Mouse (Mus musculus) forebrain, embryonic 13.5 days (tissue): ENCODE measurements around the gene Arid4b. TPM values are rescaled to one million over a fixed set of nuclear protein-coding genes. Genes with fewer than 3 reads are reported as not detected.
"Not testable (repeated sequence)": the region's sequence is repeated elsewhere in the genome, so short reads cannot be mapped to it uniquely, and the experiment has no call there.

ENCODE experiments used
- ATAC-seq: fragments of 200-750 bp; cut with Nextera tagmentation; 2 replicates; pipeline ENCODE4 v1.8.0; 2017
- H3K27ac ChIP-seq: fragments of 300-500 bp; sonication (generic); 2 replicates; pipeline ENCODE4 v1.5.1; 2015; ENCODE audit warnings: inconsistent platforms, mild to moderate bottlenecking, moderate library complexity
- H3K27me3 ChIP-seq: fragments of 300-500 bp; sonication (generic); 2 replicates; pipeline ENCODE4 v1.6.1; 2015; ENCODE audit warnings: mild to moderate bottlenecking, inconsistent platforms
- H3K36me3 ChIP-seq: fragments of 300-500 bp; sonication (generic); 2 replicates; pipeline ENCODE4 v1.6.1; 2015; ENCODE audit warnings: mild to moderate bottlenecking, inconsistent platforms; ENCODE audit not compliant: poor library complexity, severe bottlenecking
- H3K4me1 ChIP-seq: fragments of 300-500 bp; sonication (generic); 2 replicates; pipeline ENCODE4 v1.6.1; 2015; ENCODE audit warnings: inconsistent platforms
- H3K4me2 ChIP-seq: fragments of 300-500 bp; sonication (generic); 2 replicates; pipeline ENCODE4 v1.6.1; 2015; ENCODE audit warnings: inconsistent platforms, mild to moderate bottlenecking, moderate library complexity
- H3K4me3 ChIP-seq: fragments of 300-500 bp; sonication (generic); 2 replicates; pipeline ENCODE4 v1.5.1; 2015; ENCODE audit warnings: mild to moderate bottlenecking, inconsistent platforms
- H3K9ac ChIP-seq: fragments of 300-500 bp; sonication (generic); 2 replicates; pipeline ENCODE4 v1.6.1; 2015; ENCODE audit warnings: mild to moderate bottlenecking, inconsistent platforms
- H3K9me3 ChIP-seq: fragments of 300-500 bp; sonication (generic); replicated peaks from 2 replicates; pipeline ENCODE4 v1.6.1; 2016; ENCODE audit warnings: inconsistent platforms
- WGBS: fragments of 180-500 bp; shearing (Covaris S2); methylation state at CpG from one replicate; pipeline ENCODE4 v1.1.7; 2015; 5-methylcytosine and 5-hydroxymethylcytosine counted together
- polyA plus RNA-seq: library from polyadenylated mRNA; unstranded; fragments of >200 nt; fragmentation: Nextera tagmentation; extraction: Ambion mirVana; gene quantifications from 2 replicates; pipeline ENCODE4 v1.2.1, GENCODE M21; 2015

Arid4b gene
- polyA plus RNA-seq: 108 and 111 TPM in 2 replicates

GRCm38 (mm10) chr13:14063013-14063941 is at the start of gene Arid4b, which contains the start of gene Ggps1:
Gene Arid4b (plus strand): TSS chr13:14063232.
Gene Ggps1 (minus strand): TSS chr13:14063488.
- Histone ChIP-seq H3K4me1 (peaks cover 40% of the 10 kb centered on the region), H3K9ac (peak within 1 kb of the TSS; percentile 99), H3K27ac (peak within 1 kb of the TSS; percentile 97), H3K27me3 (no peaks in the 10 kb centered on the region), H3K4me2 (peak within 1 kb of the TSS; percentile 82), H3K9me3 (no peaks in the 10 kb centered on the region), H3K36me3 (peaks cover 15% of the 10 kb centered on the region), H3K4me3 (peak within 1 kb of the TSS; percentile 98)
- under 1% methylated on average over 63 of the region's 64 CpGs for WGBS
- peak; percentile 97 for ATAC-seq

GRCm38 (mm10) chr13:14014001-14014400 is 49.0 kb upstream of the Arid4b start:
- H3K36me3 ChIP-seq: peaks cover 73% of the 10 kb centered on the region
- no peak overlapping the region for H3K4me2 ChIP-seq
- no peak overlapping the region for H3K27ac ChIP-seq
- 96% methylated on average over 2 of the region's 2 CpGs for WGBS
- H3K27me3 ChIP-seq: no peaks in the 10 kb centered on the region
- no peaks in the 10 kb centered on the region for H3K9me3 ChIP-seq
- no peaks in the 10 kb centered on the region for H3K4me1 ChIP-seq
- ATAC-seq: no peak
- no peak overlapping the region for H3K9ac ChIP-seq
- no peak overlapping the region for H3K4me3 ChIP-seq

- Histone ChIP-seq H3K27me3 (no peaks in the 10 kb centered on the region), H3K9me3 (no peaks in the 10 kb centered on the region), H3K27ac (no peak overlapping the region), H3K4me1 (no peaks in the 10 kb centered on the region), H3K36me3 (peaks cover 72% of the 10 kb centered on the region), H3K4me3 (no peak overlapping the region), H3K9ac (no peak overlapping the region), H3K4me2 (no peak overlapping the region)
- WGBS: 96% methylated on average over 4 of the region's 4 CpGs
- no peak for ATAC-seq
Measured at GRCm38 (mm10) chr13:14014540-14014939, 48.5 kb upstream of the Arid4b start.

GRCm38 (mm10) chr13:14015609-14016008 is 47.4 kb upstream of the Arid4b start:
- Histone ChIP-seq H3K4me2 (no peak overlapping the region), H3K36me3 (peaks cover 67% of the 10 kb centered on the region), H3K27me3 (no peaks in the 10 kb centered on the region), H3K9ac (no peak overlapping the region), H3K4me1 (no peaks in the 10 kb centered on the region), H3K4me3 (no peak overlapping the region), H3K9me3 (no peaks in the 10 kb centered on the region), H3K27ac (no peak overlapping the region)
- WGBS: 96% methylated on average over 6 of the region's 6 CpGs
- ATAC-seq: no peak

GRCm38 (mm10) chr13:14018283-14018682 is 44.7 kb upstream of the Arid4b start:
- Histone ChIP-seq H3K27me3 (no peaks in the 10 kb centered on the region), H3K27ac (no peak overlapping the region), H3K36me3 (peaks cover 47% of the 10 kb centered on the region), H3K4me3 (no peak overlapping the region), H3K9ac (no peak overlapping the region), H3K4me2 (no peak overlapping the region), H3K9me3 (no peaks in the 10 kb centered on the region), H3K4me1 (no peaks in the 10 kb centered on the region)
- ATAC-seq: no peak

GRCm38 (mm10) chr13:14018852-14019251 is 44.2 kb upstream of the Arid4b start:
- no peak overlapping the region for H3K9ac ChIP-seq
- no peak for ATAC-seq
- no peak overlapping the region for H3K4me3 ChIP-seq
- H3K4me2 ChIP-seq: no peak overlapping the region
- no peaks in the 10 kb centered on the region for H3K4me1 ChIP-seq
- WGBS: 95% methylated on average over 3 of the region's 3 CpGs
- no peaks in the 10 kb centered on the region for H3K27me3 ChIP-seq
- H3K9me3 ChIP-seq: no peaks in the 10 kb centered on the region
- H3K27ac ChIP-seq: no peak overlapping the region
- peaks cover 42% of the 10 kb centered on the region for H3K36me3 ChIP-seq

GRCm38 (mm10) chr13:14021417-14021816 is 41.6 kb upstream of the Arid4b start:
- H3K4me2 ChIP-seq, H3K4me1 ChIP-seq, H3K27me3 ChIP-seq, H3K27ac ChIP-seq, ATAC-seq, H3K4me3 ChIP-seq, H3K9ac ChIP-seq, H3K9me3 ChIP-seq: not testable (repeated sequence)
- peaks cover 35% of the 10 kb centered on the region for H3K36me3 ChIP-seq
- 86% methylated on average over 9 of the region's 12 CpGs for WGBS

- Histone ChIP-seq H3K9ac (no peak overlapping the region), H3K27me3 (no peaks in the 10 kb centered on the region), H3K4me2 (no peak overlapping the region), H3K36me3 (peaks cover 31% of the 10 kb centered on the region), H3K4me1 (no peaks in the 10 kb centered on the region), H3K9me3 (no peaks in the 10 kb centered on the region), H3K27ac (no peak overlapping the region), H3K4me3 (no peak overlapping the region)
- WGBS: 90% methylated on average over 6 of the region's 6 CpGs
- no peak for ATAC-seq
Measured at GRCm38 (mm10) chr13:14025554-14025953, 37.5 kb upstream of the Arid4b start.

- Histone ChIP-seq H3K36me3 (peaks cover 31% of the 10 kb centered on the region), H3K27me3 (no peaks in the 10 kb centered on the region)
- ATAC-seq: no peak
Measured at GRCm38 (mm10) chr13:14026154-14026820, 36.7 kb upstream of the Arid4b start.

GRCm38 (mm10) chr13:14033309-14034072 is 29.5 kb upstream of the Arid4b start:
- H3K36me3 ChIP-seq: peaks cover 7% of the 10 kb centered on the region
- H3K27me3 ChIP-seq: no peaks in the 10 kb centered on the region
- no peak overlapping the region for H3K4me2 ChIP-seq
- no peak overlapping the region for H3K27ac ChIP-seq
- no peak for ATAC-seq
- no peak overlapping the region for H3K9ac ChIP-seq
- no peak overlapping the region for H3K4me3 ChIP-seq
- H3K9me3 ChIP-seq: no peaks in the 10 kb centered on the region
- H3K4me1 ChIP-seq: peaks cover 6% of the 10 kb centered on the region
- WGBS: 91% methylated on average over 5 of the region's 5 CpGs

More at GRCm38 (mm10) chr13:14026154-14026820, 36.7 kb upstream of the Arid4b start:
- H3K9ac ChIP-seq: no peak overlapping the region
- H3K4me1 ChIP-seq: no peaks in the 10 kb centered on the region
- no peak overlapping the region for H3K27ac ChIP-seq
- no peak overlapping the region for H3K4me2 ChIP-seq
- H3K4me3 ChIP-seq: no peak overlapping the region
- no peaks in the 10 kb centered on the region for H3K9me3 ChIP-seq
- WGBS: 96% methylated on average over 6 of the region's 6 CpGs

- ATAC-seq: no peak
- H3K36me3 ChIP-seq: peaks cover 4% of the 10 kb centered on the region
- H3K9ac ChIP-seq: no peak overlapping the region
- H3K4me1 ChIP-seq: peaks cover 9% of the 10 kb centered on the region
- no peaks in the 10 kb centered on the region for H3K9me3 ChIP-seq
- no peaks in the 10 kb centered on the region for H3K27me3 ChIP-seq
- no peak overlapping the region for H3K4me2 ChIP-seq
- no peak overlapping the region for H3K27ac ChIP-seq
- no peak overlapping the region for H3K4me3 ChIP-seq
Measured at GRCm38 (mm10) chr13:14034073-14034348, 29.0 kb upstream of the Arid4b start.

- WGBS: 86% methylated on average over 3 of the region's 3 CpGs
Measured at GRCm38 (mm10) chr13:14035352-14035751, 27.7 kb upstream of the Arid4b start.

More at GRCm38 (mm10) chr13:14035352-14035751, 27.7 kb upstream of the Arid4b start:
- not testable (repeated sequence) for H3K27ac ChIP-seq, H3K9ac ChIP-seq, H3K27me3 ChIP-seq, H3K36me3 ChIP-seq, ATAC-seq, H3K4me2 ChIP-seq, H3K9me3 ChIP-seq, H3K4me3 ChIP-seq
- H3K4me1 ChIP-seq: peaks cover 14% of the 10 kb centered on the region
